Mouse (Mus musculus): ENCODE results near the gene Ndel1.

Gene Ndel1

DNA sequence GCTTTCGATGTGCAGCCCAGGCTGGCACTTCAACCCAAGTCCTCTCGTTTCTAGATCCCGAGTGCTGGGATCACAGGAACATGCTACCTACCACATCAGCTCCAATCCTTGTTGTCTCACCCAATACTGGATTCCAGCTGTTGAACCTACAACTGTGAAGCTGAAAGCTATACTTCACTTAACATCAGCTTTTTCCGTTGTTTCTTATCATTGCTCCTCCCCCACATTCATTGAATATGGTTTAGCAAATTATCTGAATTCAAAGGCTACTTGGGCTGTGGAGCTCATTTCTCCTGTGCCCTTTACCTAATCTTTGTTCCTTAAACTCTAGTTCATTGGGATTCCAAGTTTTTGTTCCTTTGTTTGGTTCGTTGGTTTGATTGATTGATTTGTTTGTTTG is 7.2 kb upstream of the Ndel1 start:
- TF ChIP-seq GATA4 (IDR thresholded peaks at IDR 0.05; ENCODE audit: insufficient replicate concordance, low read length): no peak

DNA sequence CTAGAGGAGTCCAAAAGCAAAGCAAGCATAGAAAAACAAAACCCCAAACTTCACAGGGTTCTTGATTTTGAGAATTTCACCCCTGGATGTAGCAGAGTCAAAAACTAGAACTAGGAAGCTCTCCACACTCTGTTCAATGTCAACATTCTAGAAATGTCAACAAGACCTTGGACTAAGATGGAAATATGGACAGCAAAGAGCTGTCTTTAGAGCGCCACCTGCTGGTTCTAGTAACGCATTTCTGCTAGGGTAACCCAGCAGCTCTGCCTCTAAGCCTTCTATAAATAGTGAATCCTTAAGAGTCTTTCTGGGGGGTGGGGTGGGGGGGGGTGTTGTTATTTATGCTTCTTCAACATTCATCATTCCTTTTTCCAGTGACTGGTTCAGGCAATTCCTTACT is 3.2 kb upstream of the Ndel1 start:
- no peak for TF ChIP-seq GATA4 (IDR thresholded peaks at IDR 0.05; ENCODE audit: insufficient replicate concordance, low read length)

DNA sequence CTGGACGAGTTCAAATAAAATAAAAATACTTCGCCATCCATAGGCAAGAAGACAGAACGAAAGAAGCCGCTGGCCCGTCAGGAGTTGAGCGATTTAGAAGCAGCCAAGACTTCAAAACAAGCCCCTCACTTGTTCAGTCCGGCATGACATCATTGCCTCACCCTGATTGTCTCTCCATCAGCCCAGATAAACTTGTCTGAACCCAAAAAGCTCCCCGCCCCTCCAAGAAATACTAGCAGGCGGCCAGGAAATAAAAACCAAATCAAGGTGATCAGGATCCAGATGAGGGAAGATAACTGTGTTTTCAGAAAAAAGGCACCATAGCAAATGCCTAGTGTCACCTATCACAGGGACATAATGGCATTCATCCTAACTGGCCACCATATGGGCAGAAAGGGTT is 381 bp downstream of the Ndel1 start:
- TF ChIP-seq GATA4 (IDR thresholded peaks at IDR 0.05; ENCODE audit: insufficient replicate concordance, low read length): no peak

DNA sequence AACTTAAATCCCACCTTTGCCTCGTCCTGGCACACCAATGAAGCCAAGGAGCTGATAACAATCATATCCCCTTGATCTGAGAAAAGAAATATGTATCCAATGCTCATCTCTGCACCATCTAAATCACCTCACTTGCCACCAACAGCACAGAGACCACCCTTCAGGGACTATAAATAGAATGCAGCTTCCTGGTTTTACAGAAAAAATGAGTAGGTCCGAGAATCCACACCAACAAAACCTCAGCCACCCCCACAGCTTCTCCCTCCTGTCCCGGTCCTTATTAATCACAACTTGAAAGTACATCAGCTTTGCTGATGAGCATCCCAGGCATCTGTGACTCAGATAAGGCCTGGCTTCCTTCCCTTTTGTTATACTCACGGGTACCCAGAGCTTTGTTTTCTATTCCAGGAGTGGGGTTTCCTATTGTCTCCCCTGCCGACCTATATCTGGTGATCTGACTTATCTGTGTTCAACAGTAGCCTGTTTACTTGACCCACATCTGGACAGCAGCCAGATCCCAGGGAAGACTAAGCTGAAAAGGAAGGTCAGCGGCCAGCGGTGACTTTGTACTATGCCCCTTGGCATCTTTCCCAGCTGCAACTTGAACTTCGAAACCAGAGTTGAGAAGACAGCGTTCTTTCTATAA is 7.0 kb downstream of the Ndel1 start:
- peak; percentile 99 for TF ChIP-seq GATA4 (IDR thresholded peaks at IDR 0.05; ENCODE audit: insufficient replicate concordance, low read length)

DNA sequence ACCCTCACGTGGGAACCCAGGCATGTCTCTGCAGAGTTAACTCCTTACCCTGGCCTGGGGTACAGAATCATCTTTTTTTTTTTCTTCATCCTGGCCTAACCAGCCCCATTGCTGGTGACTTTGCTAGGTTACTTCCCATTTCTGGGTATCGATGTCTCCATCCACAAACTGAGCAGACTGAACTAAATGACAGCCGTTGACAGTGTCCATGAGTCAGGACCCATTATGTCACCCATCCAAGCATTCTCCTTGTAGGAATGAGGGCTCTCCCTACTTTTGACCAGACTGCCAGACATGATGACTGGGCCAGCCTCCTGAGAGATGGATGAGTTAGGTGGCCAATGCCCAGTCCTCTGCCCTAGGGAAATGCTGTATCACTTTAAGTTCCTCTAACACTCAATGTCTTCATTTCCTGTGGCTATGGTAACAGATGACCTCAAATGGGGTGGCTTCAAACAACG is 8.0 kb downstream of the Ndel1 start:
- TF ChIP-seq GATA4 (IDR thresholded peaks at IDR 0.05; ENCODE audit: insufficient replicate concordance, low read length): no peak

DNA sequence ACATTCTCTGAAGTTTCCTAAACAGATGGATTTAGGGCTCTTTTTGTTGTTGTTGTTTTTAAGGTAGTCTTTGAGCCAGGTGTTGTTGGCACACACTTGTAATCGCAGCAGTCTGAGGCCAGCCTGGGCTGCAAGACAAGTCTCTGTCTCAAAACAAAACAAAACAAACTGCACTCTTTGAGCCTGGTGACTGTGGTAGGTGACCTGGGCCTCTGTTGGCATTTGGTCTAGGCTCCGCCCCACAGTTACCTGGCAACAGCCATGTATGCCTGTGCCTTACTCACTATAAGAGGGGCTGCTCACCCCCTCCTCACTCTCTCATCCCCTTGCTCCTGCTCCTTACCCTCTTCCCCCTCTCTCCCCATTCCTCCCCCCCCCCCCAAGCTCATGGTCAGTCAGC is 9.4 kb downstream of the Ndel1 start:
- no peak for TF ChIP-seq GATA4 (IDR thresholded peaks at IDR 0.05; ENCODE audit: insufficient replicate concordance, low read length)

DNA sequence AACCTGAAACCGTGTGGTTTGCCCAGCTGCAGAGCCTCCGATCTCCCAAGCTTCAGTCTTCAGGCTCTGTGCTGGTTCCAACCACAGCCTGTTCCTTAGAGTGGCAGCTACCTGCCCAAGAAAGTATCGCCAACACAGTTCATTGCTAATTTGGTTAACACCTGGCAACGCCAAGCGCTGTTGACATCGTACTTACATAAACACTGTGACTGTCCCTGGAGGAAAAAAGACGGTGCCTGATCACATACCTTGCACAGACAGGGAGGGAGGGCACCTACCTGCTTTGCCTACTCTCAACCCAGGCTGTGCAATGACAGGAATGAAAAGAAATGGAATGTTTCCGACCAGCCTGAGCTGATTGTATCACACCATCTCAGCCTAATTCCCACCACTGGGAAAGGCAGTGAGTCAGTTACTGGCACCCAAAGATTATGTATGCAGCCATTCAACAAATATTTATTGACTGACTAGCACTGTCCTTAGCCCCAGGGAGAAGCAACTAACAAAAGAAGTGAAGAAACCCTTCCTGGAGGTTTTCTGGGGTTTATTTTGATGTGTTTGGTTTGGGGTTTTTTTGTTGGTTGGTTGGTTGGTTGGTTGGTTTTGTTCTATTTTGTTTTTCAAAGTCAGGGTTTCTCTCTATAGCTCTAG is 11.6 kb downstream of the Ndel1 start:
- no peak for TF ChIP-seq GATA4 (IDR thresholded peaks at IDR 0.05; ENCODE audit: insufficient replicate concordance, low read length)

DNA sequence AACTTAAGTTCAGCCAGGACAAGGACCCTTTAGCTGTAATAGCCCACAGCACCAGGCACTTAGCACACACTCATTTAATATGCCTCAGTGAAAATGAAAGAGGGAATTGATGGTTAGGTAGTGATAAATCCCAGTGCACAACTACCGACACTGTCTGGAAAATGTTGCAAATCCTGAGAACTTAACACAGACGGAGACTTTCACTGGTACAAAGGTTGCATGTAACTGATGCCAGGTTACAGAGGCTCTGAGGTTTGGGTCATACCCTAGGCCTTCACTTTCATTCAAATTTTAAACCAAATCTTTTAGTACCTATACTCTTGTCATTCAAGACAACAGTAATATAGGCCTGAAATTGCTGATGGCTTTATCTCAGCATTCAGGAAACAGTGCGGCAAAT is 14.3 kb downstream of the Ndel1 start:
- no peak for TF ChIP-seq GATA4 (IDR thresholded peaks at IDR 0.05; ENCODE audit: insufficient replicate concordance, low read length)

DNA sequence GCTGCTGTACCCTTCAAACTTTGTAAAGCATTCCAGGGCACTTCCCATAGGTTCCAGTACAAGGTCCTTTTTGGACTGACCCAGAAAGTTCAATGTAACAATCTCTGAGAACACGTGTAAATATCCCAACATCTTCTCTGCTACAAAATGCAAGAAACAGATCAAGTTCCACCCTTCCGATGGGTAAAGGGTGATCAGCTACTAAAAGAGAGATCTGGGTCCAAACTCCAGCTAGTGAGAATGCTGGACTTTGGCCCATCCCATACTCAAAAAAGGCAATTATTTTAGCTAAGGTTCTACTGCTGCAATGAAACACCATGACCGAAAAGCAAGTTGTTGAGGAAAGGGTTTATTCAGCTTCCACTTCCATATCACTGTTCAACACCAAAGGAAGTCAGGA is 17.0 kb downstream of the Ndel1 start:
- no peak for TF ChIP-seq GATA4 (IDR thresholded peaks at IDR 0.05; ENCODE audit: insufficient replicate concordance, low read length)

DNA sequence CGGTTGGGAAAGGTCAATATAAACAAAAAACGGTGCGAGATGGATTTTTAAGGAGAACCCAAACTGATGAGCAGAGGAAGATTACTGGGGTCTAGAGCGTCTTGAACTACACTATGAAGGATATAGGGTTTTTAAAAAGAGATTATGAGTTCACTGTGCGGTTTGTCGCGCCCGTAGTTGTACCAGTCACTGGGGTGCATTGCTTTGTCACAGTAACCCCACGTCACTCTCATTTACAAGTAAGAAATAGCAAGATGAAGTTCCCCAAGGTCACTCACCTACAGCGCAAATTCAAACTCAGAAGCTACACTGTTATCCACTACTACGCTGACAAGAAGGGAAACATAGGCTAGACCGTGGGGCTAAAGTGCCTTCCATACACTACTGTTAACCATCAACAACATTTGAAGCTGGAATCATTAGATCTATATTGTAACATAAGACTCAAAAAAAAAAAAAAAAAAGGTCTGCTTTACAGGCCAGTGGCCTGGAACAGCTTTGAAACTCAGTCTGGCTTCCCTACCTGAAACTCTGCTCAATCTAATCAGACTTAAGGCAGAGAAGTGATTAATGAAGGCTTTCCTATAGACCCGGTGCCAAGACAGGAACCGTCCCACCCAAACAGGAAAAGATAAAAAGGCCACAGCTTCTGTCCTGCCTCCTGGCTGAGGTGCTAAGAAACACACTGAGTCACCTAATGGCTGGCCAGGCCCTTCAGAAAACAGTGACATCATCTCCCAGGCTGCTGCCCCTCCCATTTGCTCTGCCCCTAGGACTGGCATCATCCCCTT is 17.9 kb downstream of the Ndel1 start:
- peak; percentile 87; the same call in 1 of the 2 replicates for TF ChIP-seq GATA4 (IDR thresholded peaks at IDR 0.05; ENCODE audit: insufficient replicate concordance, low read length)

DNA sequence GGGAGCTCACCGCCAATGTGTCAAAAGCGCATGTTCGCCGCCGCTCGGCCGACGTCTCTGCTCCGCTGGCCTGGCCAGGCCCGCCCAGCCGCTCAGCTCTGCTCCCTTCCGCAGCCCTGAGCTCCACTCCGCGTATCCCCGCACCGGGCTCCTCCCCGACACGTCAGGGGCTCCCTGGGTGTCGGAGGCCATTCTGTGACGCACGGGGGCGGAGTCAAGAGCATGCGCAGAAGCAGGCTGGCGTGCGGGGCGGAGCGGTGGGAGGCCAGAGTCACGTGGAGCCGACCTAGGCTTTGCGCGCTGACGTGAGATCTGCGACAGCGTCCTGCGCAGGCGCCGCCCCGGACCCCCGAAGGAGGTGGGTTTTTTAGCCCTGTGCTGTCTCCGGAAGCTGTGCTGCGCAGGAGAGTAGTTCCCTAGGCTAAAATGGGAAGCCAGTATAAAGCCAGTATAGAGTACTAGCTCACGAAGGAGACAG is 18.7 kb downstream of the Ndel1 start:
- no peak; the same call in 1 of the 2 replicates for TF ChIP-seq GATA4 (IDR thresholded peaks at IDR 0.05; ENCODE audit: insufficient replicate concordance, low read length)

DNA sequence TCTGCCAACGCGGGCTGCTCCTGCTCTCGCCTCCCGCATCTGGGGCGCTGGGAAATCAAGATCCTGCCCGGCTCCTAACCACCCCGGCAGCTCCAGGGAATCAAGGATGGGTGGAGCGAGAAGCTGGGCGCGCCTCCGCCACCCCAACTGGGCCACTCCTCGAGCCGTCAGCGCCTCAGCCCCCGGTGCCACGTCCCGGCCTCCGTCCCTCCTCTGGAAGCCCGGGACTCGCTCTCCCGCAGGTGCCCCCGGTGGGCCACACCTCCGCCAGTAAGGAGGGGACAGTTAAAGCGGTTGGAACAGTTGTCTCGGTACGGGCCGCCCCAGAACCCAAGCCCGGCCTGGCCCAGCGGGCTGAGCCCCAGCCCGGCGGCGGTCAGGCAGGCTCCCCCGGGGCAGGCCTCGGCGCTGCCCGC is 19.2 kb downstream of the Ndel1 start:
- TF ChIP-seq GATA4 (IDR thresholded peaks at IDR 0.05; ENCODE audit: insufficient replicate concordance, low read length): no peak; the same call in 1 of the 2 replicates

DNA sequence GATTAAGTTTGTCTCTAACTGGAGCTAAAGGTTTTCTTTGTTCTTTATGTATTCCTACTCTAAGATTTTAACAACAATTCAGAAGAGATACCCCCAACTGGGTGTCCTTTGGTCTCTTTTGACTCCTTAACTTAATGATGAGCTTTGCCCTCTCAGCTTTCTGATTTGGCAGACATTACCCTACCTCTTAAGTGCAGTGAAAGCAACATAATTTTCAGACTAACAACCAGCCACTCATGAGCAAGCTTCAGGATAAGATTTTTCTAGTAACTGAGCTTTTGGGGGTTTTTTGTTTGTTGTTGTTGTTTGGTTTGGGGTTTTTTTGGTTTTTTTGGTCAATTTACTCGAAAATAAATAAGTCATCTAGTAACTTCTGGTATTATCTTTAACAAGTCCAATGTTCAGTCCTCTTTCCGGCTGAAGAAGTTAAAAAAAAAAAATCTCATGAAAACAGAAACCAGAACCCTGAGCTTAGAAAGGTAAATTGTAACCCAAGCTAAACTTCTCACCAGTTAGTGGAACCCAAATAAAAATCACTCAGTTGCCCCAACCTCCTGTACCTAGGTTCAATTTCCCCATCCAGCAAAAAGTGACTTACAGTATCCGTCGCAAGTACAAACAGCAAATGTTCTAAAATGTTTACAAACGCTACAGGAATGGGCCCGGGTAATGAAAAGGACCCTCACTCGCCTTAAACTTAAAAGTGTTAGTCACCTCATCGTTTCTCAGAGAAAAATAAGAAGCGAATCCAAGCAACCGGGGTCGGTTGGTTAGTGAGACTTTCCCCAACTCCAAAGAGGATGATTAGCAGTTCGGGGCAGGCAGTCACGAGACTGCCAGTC is 19.8 kb downstream of the Ndel1 start:
- TF ChIP-seq GATA4 (IDR thresholded peaks at IDR 0.05; ENCODE audit: insufficient replicate concordance, low read length): no peak

DNA sequence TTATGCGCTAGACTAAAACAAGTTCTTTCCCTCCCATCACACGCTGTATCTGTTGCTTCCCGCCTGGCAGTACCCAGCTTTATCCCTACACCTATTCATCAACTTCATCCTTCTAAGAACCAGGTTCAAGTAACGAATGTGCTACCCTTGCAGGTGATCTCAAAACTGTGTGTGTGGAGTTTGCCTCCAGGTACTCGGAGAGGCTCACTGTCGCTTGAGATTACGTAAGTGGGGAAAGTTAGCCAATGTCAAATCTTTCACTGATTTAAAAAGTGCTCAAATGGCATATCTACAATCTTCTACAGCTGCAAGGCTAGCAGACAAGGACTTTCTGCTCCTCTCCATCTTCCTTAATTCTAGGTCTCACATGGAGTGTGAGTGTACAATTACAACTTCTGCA is 20.8 kb downstream of the Ndel1 start:
- TF ChIP-seq GATA4 (IDR thresholded peaks at IDR 0.05; ENCODE audit: insufficient replicate concordance, low read length): no peak

DNA sequence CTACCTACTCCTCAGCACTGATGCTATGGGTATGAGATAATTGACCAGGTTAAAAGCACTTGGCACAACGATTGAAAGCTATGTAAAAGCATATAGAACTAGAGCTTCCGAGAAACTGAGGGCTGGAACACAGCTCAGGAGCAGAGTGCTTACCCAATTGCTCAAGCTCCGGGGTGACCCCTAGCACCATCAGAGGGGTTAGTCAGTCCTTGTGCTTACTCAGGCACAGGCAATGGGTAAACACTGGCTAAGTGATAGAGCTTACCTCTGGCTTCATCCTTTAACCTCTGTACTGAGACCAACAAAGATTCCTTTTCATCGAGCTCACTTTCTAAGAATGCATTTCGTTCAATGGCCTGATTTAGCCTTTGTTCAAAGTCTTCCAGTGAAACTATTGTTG is 32.1 kb downstream of the Ndel1 start:
- TF ChIP-seq GATA4 (IDR thresholded peaks at IDR 0.05; ENCODE audit: insufficient replicate concordance, low read length): no peak

All from liver, adult (tissue).